Mouse (Mus musculus): Measurements from ENCODE around the gene Cpne8. TPM values are rescaled to one million over a fixed set of nuclear protein-coding genes. Genes with fewer than 3 reads are reported as not detected.

The Cpne8 gene
- polyA plus RNA-seq, 2 experiments = 0.96 to 1.1 TPM

DNA sequence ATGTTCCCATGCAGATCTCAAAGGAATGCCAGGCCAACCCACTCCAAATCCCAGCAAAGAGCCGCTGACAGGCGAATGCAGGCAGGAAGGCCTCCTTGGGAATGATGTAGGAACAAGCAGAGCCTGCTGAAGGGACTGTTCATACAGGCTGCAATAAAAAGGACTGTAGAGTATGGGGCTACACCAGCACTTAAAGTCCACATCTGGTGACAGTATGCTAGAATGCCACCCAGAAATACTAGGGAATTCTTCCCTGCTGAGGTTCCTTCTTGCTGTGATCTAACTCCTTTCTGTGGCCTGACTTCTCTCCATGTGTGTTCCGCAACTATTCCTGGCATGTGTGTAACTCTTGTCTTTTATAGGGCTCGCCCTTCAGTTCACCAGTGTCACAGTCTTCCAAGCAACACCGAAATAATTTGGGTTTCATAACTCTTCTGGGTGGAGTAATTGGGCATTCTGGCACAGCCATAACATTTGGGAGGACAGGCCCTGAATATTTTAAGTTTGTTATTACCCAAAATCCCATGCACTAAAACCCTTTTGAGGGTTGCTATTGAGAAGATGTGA lies 32.1 kb downstream of the Cpne8 start:
- DNase-seq (ENCODE audit: low read depth in 3 of 3, low spot score in 3 of 3) = no peak
- WGBS (ENCODE audit: insufficient replicate concordance) = 70% methylated on average over 5 of the region's 5 CpGs

DNA sequence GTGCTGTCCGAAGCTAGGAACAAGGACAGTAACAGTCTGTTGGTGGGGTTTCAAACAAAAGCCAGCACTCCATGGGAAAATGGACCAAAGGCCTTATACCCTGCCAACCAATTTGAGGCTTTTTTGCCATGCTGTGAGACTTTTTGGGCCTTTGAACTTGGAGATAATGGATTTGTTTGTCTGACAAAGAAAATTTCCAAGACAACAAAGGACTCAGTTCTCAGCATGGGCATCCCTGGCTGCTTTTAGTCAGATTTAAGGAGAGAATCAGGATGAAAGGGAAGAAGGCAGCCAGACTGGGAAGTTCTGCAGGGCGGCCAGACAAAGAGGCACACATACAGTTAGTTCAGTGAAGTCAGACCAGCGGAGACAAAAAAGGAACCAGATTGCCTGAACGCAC lies 32.9 kb downstream of the Cpne8 start:
- 71% methylated on average over 4 of the region's 4 CpGs for WGBS (ENCODE audit: insufficient replicate concordance)
- Histone ChIP-seq H3K9ac (replicated peaks) (no peak overlapping the region), H3K27ac (no peak overlapping the region), H3K27me3 (ENCODE audit: control insufficient read depth, insufficient read depth, low read length) (no peaks in the 10 kb centered on the region), H3K4me2 (ENCODE audit: low read depth) (no peak overlapping the region), H3K9me3 (ENCODE audit: control insufficient read depth, low read length) (no peaks in the 10 kb centered on the region), H3K4me1 (replicated peaks; ENCODE audit: control insufficient read depth in 2 of 2, insufficient read depth in 2 of 2, low read length in 1 of 2) (no peaks in the 10 kb centered on the region), H3K4me3 (ENCODE audit: insufficient read depth in 1 of 2, low read depth in 2 of 2, low read length in 2 of 2) (no peak overlapping the region), H3K36me3 (replicated peaks; ENCODE audit: control insufficient read depth, insufficient read depth, low read depth) (no peaks in the 10 kb centered on the region)
- ATAC-seq (ENCODE audit: insufficient read depth) (no peak), DNase-seq (ENCODE audit: low read depth in 3 of 3, low spot score in 3 of 3) (no peak)
- no peak for TF ChIP-seq CTCF (IDR thresholded peaks at IDR 0.05; ENCODE audit: low read depth)
- no peak for TF ChIP-seq EP300 (IDR thresholded peaks at IDR 0.05; ENCODE audit: low read depth)

More for the DNA sequence above, 32.1 kb downstream of the Cpne8 start:
- Histone ChIP-seq H3K9ac (replicated peaks) (no peak overlapping the region), H3K27ac (no peak overlapping the region), H3K36me3 (replicated peaks; ENCODE audit: control insufficient read depth, insufficient read depth, low read depth) (no peaks in the 10 kb centered on the region), H3K4me2 (ENCODE audit: low read depth) (no peak overlapping the region), H3K4me3 (ENCODE audit: insufficient read depth in 1 of 2, low read depth in 2 of 2, low read length in 2 of 2) (no peak overlapping the region), H3K4me1 (replicated peaks; ENCODE audit: control insufficient read depth in 2 of 2, insufficient read depth in 2 of 2, low read length in 1 of 2) (no peaks in the 10 kb centered on the region), H3K9me3 (ENCODE audit: control insufficient read depth, low read length) (no peaks in the 10 kb centered on the region), H3K27me3 (ENCODE audit: control insufficient read depth, insufficient read depth, low read length) (no peaks in the 10 kb centered on the region)
- no peak for TF ChIP-seq EP300 (IDR thresholded peaks at IDR 0.05; ENCODE audit: low read depth)
- TF ChIP-seq CTCF (IDR thresholded peaks at IDR 0.05; ENCODE audit: low read depth) = no peak
- ATAC-seq (ENCODE audit: insufficient read depth) = no peak

GRCm38 (mm10) chr15:90645828-90646227 lies 33.4 kb downstream of the Cpne8 start:
- Histone ChIP-seq H3K27ac (no peak overlapping the region), H3K4me1 (replicated peaks; ENCODE audit: control insufficient read depth in 2 of 2, insufficient read depth in 2 of 2, low read length in 1 of 2) (no peaks in the 10 kb centered on the region), H3K27me3 (ENCODE audit: control insufficient read depth, insufficient read depth, low read length) (no peaks in the 10 kb centered on the region), H3K9me3 (ENCODE audit: control insufficient read depth, low read length) (no peaks in the 10 kb centered on the region), H3K4me2 (ENCODE audit: low read depth) (no peak overlapping the region), H3K4me3 (ENCODE audit: insufficient read depth in 1 of 2, low read depth in 2 of 2, low read length in 2 of 2) (no peak overlapping the region), H3K9ac (replicated peaks) (no peak overlapping the region), H3K36me3 (replicated peaks; ENCODE audit: control insufficient read depth, insufficient read depth, low read depth) (no peaks in the 10 kb centered on the region)
- WGBS (ENCODE audit: insufficient replicate concordance) = 65% methylated on average over 10 of the region's 10 CpGs
- ATAC-seq (ENCODE audit: insufficient read depth) (no peak), DNase-seq (ENCODE audit: low read depth in 3 of 3, low spot score in 3 of 3) (no peak)
- TF ChIP-seq CTCF (IDR thresholded peaks at IDR 0.05; ENCODE audit: low read depth) = no peak
- no peak for TF ChIP-seq EP300 (IDR thresholded peaks at IDR 0.05; ENCODE audit: low read depth)

DNA sequence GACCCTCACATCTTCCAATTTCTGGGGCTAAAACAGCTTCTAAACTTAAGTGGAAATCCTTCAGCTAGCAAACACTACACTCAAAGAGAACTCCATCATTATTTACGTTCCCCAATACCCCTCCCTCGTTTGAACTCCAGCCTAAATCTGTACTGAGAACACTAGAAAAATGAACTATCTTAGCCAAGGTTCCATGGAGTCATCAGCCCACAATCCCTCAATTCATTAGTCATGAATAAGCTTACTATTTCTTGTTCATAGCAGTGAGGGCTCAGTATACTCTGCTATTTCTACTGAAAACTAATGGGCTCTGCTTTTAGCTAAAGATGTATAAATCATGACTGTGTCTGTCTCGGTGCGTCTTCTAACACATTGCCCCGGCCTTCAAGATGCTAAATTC lies 55.0 kb downstream of the Cpne8 start:
- ATAC-seq (ENCODE audit: insufficient read depth) (no peak), DNase-seq (ENCODE audit: low read depth in 3 of 3, low spot score in 3 of 3) (no peak)
- Histone ChIP-seq H3K27ac (no peak overlapping the region), H3K4me1 (replicated peaks; ENCODE audit: control insufficient read depth in 2 of 2, insufficient read depth in 2 of 2, low read length in 1 of 2) (no peaks in the 10 kb centered on the region), H3K4me3 (ENCODE audit: insufficient read depth in 1 of 2, low read depth in 2 of 2, low read length in 2 of 2) (no peak overlapping the region), H3K27me3 (ENCODE audit: control insufficient read depth, insufficient read depth, low read length) (no peaks in the 10 kb centered on the region), H3K36me3 (replicated peaks; ENCODE audit: control insufficient read depth, insufficient read depth, low read depth) (no peaks in the 10 kb centered on the region), H3K9ac (replicated peaks) (no peak overlapping the region), H3K9me3 (ENCODE audit: control insufficient read depth, low read length) (no peaks in the 10 kb centered on the region; the same call in 1 of the 2 replicates), H3K4me2 (ENCODE audit: low read depth) (no peak overlapping the region)
- WGBS (ENCODE audit: insufficient replicate concordance) = 50% methylated on average over 5 of the region's 5 CpGs
- no peak for TF ChIP-seq CTCF (IDR thresholded peaks at IDR 0.05; ENCODE audit: low read depth)

DNA sequence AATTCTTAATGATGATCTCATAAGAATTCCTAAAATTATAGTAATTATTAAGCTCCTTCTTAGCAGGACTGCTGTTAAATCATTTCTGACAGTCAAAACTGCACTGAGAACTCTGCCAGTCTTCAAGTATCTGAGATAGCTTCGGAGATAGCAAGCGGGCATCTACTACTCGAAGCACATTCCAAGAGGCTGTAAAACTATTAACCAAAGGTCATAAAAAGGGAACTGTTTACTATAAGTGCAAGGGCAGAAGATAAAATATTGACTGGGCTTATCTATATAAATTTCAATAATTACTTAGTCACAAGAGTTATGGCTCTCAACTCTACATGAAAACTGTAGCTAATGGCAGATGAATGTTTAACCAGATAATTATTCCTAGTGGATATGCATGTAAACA lies 57.2 kb downstream of the Cpne8 start:
- Histone ChIP-seq H3K9ac (replicated peaks) (no peak overlapping the region), H3K27ac (no peak overlapping the region), H3K4me3 (ENCODE audit: insufficient read depth in 1 of 2, low read depth in 2 of 2, low read length in 2 of 2) (no peak overlapping the region), H3K4me1 (replicated peaks; ENCODE audit: control insufficient read depth in 2 of 2, insufficient read depth in 2 of 2, low read length in 1 of 2) (no peaks in the 10 kb centered on the region), H3K36me3 (replicated peaks; ENCODE audit: control insufficient read depth, insufficient read depth, low read depth) (no peaks in the 10 kb centered on the region), H3K9me3 (ENCODE audit: control insufficient read depth, low read length) (no peaks in the 10 kb centered on the region; the same call in 1 of the 2 replicates), H3K27me3 (ENCODE audit: control insufficient read depth, insufficient read depth, low read length) (no peaks in the 10 kb centered on the region), H3K4me2 (ENCODE audit: low read depth) (no peak overlapping the region)
- no peak for DNase-seq (ENCODE audit: low read depth in 3 of 3, low spot score in 3 of 3)
- ATAC-seq (ENCODE audit: insufficient read depth) = no peak
- TF ChIP-seq EP300 (IDR thresholded peaks at IDR 0.05; ENCODE audit: low read depth) (no peak), CTCF (IDR thresholded peaks at IDR 0.05; ENCODE audit: low read depth) (no peak)
- 54% methylated on average over 3 of the region's 3 CpGs for WGBS (ENCODE audit: insufficient replicate concordance)

All from liver, embryonic 14.5 days (tissue).